Mouse (Mus musculus): Measurements from ENCODE around the gene Gpc5.
A peak's percentile ranks its signal among the peaks of the same experiment; 100 is the strongest.
"Not testable (repeated sequence)": the region's sequence is repeated elsewhere in the genome, so short reads cannot be mapped to it uniquely, and the experiment has no call there.

Gene Gpc5

GRCm38 (mm10) chr14:115092081-115092480 lies at the start of gene Gpc5:
Gene Gpc5, plus strand, starts transcription at chr14:115092215.
- peak; percentile 87 for DNase-seq

DNA sequence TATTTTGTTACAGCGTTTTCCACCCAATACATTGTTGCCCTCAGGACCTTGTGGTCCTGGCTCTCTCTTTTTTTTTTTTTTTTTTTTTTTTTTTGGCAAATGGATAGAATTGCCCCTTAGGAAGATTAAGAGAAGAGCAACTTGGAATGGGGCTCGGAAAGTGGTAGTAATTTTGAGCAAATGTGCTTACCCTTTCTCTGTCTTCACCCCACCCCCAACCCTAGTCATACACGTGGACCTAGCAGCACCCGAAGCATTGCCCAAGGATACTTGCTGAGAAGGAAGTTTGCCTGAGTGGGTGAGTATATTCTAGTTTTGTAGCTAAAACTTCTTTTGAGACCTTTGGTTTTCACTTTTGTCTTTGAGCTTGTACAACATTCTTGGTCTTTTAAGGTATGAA lies 49.4 kb upstream of the Gpc5 start:
- DNase-seq = no peak

DNA sequence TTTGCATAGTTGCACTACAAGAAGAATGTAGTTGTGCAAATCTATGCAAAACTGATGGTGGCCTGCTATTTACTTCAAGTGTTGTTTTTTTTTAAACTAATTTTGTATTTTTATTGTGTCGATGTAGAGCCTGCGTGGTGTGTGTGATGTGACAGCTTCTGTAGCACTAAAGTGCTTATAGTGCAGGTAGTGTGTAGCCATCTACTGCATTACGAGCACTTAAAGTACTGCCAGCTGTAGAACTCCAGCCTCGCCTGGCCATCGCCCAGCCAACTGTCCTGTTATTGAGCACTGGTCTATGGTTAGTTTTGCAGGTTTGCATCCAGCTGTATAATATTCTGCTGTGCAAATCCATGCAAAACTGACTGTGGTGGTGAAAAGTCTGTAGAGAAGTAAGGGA lies 48.0 kb upstream of the Gpc5 start:
- DNase-seq = no peak

- DNase-seq = no peak
These were observed 46.3 kb upstream of the Gpc5 start for GRCm38 (mm10) chr14:115045712-115046111.

- DNase-seq = no peak
These were observed 44.7 kb upstream of the Gpc5 start for GRCm38 (mm10) chr14:115047316-115047715.

DNA sequence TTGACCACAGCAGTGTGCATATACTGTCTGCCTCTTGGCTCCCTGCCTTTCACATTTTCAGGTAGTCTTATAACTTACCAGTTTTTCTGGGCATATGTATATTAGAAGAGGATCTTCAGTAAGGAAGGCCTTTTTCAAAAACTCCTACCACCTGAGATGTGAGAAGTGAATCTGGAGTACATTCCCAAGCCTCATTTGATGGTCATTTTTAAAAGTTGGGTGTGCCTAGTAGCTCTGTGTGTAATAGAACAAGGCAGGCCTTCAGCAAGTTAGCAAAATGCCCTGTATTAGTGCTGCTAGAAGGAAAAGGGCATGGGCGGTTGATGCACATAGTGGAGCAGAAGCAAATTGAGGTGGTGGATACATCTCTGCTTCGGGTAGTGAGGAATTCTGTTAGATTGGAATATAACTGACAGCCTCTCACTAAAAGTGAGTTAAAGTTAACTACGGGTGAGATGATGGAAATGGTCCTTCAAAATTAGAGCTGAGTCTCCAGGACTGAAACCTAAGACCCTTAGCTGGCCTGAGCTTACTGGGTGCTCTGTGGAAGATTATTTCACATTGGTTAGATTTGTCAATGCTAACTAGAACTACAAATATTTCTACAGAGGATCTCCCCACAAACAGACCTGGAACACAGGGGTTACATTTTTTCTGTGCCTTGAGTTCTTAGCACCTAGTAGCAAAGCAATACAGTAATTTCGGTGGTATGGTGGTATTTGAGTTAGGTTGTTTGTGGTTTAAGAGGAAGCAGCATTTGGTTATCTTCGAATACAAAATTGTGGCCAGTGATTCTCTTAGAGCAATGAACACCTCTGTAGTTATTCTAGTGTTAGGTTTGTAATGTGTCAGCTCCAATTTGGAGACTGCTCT lies 43.8 kb upstream of the Gpc5 start:
- no peak for DNase-seq

- no peak for DNase-seq
These were observed 43.0 kb upstream of the Gpc5 start for GRCm38 (mm10) chr14:115048863-115049566.

GRCm38 (mm10) chr14:115049831-115050230 lies 42.2 kb upstream of the Gpc5 start:
- DNase-seq = no peak

- DNase-seq = no peak
These were observed 40.8 kb upstream of the Gpc5 start for GRCm38 (mm10) chr14:115051106-115051760.

DNA sequence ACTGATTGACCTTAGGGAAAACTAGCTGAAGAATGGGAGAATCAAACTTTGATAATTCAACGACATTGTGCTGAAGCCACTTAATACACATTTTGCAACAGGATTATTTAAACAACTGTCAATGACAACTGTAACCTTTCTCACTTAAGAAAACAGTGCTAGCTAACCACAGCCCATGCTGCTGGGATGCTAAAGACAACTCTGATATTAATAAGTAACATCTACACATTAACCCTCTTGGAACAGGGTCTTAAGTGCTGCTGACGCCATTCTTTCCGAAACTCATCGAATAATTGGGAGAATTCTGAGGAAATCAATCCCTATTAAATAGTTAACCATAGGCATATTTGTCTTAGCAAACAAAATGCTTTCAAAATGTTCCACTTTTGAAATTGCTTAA lies 39.6 kb upstream of the Gpc5 start:
- no peak for DNase-seq

DNA sequence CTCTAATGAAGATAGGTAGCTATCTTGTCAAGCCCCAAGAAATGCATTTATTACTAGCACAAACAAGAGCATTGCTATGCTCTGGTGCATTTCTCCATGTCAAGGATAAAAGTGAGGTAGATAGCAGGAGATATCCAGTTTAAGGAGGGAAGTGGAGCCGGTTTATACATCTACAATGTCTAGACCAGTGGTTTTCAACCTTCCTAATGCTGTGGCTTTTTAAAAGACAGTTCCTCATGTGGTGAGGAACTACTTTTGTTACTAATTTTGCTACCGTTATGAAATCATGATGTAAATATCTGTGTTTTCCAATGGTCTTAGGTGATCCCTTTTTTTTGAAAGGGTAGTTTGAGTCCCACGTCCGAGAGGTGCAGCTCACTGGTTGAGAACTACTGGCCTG lies 37.8 kb upstream of the Gpc5 start:
- no peak for DNase-seq

DNA sequence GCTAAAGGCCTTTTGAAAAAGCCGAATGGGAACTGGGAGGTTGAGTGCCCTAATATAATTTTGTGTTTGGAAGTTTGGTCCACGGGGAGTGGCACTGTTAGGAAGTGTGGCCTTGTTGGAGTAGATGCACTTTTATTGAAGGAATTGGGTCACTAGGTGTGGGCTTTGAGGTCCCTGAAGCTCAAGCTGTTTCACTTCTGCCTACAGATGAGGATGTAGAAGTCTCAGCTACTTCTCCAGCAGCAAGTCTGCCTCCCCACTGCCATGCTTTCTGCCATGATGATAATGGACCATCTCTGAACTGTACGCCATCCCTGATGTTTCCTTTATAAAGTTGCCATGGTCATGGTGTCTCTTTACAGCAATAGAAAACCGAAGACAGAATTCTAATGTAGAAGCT lies 34.5 kb upstream of the Gpc5 start:
- no peak for DNase-seq

DNA sequence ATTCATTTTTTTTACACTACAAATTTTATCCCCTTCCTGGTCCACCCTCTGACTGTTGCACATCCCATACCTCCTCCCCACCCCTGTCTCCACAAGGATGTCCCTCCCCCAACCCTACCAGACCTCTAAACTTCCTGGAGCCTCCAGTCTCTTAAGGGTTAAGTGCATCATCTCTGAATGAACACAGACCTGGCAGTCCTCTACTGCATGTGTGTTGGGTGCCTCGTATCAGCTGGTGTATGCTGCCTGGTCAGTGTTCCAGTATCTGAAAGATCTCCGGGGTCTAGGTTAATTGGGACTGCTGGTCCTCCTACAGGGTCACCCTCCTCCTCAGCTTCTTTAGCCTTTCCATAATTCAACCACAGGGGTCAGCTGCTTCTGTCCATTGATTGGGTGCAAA lies 25.9 kb upstream of the Gpc5 start:
- not testable (repeated sequence) for DNase-seq

- DNase-seq = peak; percentile 31
These were observed 21.5 kb upstream of the Gpc5 start for GRCm38 (mm10) chr14:115070534-115070933.

GRCm38 (mm10) chr14:115077340-115077739 lies 14.7 kb upstream of the Gpc5 start:
- no peak for DNase-seq

GRCm38 (mm10) chr14:115078064-115078463 lies 14.0 kb upstream of the Gpc5 start:
- no peak for DNase-seq

DNA sequence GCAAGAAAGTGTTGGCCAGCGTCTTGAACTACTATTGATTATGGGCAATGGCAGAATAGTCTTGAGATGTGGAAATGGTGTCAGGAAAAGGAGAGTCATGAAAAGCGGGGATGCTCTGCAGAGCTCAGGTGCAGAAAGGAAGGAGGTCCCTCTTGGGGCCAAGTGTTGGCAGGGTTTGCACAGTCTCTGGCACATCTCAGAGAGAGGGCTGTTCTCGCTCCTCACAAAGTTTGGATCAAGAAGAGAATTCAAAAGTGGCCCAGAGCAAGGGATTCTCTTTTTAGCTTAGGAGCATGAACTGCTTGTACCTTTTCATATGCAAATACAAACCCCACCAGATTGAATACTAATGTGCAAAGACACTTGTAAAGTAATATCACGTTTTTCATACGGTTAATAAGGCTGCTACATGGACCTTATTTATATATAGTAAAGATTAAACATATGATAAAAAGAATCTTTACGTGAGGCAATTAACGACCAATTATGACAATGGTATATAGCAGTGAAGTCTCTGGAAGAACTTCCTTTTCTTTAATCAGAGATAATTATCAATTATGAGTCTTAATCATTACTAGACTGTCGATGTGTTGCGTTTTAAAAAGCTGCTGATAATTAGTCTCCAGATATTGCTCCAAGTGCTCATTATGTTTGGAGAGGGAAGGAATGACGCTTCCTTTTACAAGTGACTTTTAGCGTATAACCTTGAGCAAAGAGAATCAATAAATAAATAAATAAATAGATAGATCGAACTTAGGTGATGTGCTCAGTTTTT lies 10.1 kb upstream of the Gpc5 start:
- no peak for DNase-seq

DNA sequence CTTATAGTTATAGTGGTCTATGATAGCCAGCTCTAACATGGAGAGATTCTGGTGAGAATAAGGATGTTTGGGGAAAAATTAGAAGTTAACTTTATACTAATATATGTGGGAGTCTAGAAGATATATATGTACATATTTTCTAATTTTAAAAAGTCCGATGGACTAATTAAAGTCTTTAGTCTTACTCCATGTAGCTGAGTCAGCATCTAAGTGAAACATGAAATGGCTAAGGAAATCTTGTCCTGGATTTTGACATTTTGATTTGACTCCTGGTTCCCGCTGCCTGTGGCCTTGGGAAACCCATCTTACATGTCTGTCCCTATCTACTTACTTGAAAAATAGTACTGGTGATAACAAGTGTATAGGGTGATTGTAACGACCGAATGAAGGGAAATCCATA lies 1.5 kb upstream of the Gpc5 start:
- DNase-seq = no peak

GRCm38 (mm10) chr14:115092510-115092909 lies 495 bp downstream of the Gpc5 start:
- DNase-seq = peak; percentile 24

GRCm38 (mm10) chr14:115092952-115093351 lies 937 bp downstream of the Gpc5 start:
- DNase-seq = no peak

- DNase-seq = no peak
These were observed 8.7 kb downstream of the Gpc5 start for GRCm38 (mm10) chr14:115100617-115101299.

- DNase-seq = no peak
These were observed 14.3 kb downstream of the Gpc5 start for GRCm38 (mm10) chr14:115106326-115106725.
